Comparison of ENCODE assay signal across 26 mouse cellular contexts in genomic region chr17:4765723-4766122, GRCm38 (mm10).
"Had no signal": no experiment of that assay in that cellular context is flagged by ENCODE, and none has a peak within 500 bp of the region (broad histone marks: within the 10 kb centered on the region; RNA-seq: fewer than 3 reads in every experiment).

No protein-coding gene starts in this region.

- H3K4me1 ChIP-seq: heart, embryonic 13.5 days; heart, embryonic 15.5 days; hindbrain, embryonic 12.5 days; intestine, embryonic 15.5 days; limb, embryonic 10.5 days had no signal

- H3K9me3 ChIP-seq: heart, embryonic 13.5 days; heart, embryonic 15.5 days; hindbrain, embryonic 12.5 days; intestine, embryonic 15.5 days; limb, embryonic 10.5 days had no signal

- H3K9ac ChIP-seq: heart, embryonic 13.5 days; heart, embryonic 15.5 days; hindbrain, embryonic 12.5 days; hindbrain, embryonic 14.5 days; intestine, embryonic 15.5 days; limb, embryonic 12.5 days had no signal

- DNase-seq: gastrocnemius, adult 2 months; gastrocnemius, postnatal 10 days; gastrocnemius, postnatal 25 days; heart, adult 2 months; heart, postnatal 14 days; heart, postnatal 36 days; kidney, adult 18-20 months; kidney, adult 8-10 months; kidney, postnatal 10 days; kidney, postnatal 25 days; kidney, postnatal 4 days; liver had no signal

- H3K4me3 ChIP-seq: gastrocnemius, adult 2 months; heart, adult 2 months; heart, embryonic 13.5 days; heart, embryonic 15.5 days; hindbrain, embryonic 10.5 days; hindbrain, embryonic 12.5 days; intestine, embryonic 15.5 days; layer of hippocampus, adult 2 months; left cerebral cortex, adult 2 months; limb, embryonic 10.5 days; limb, embryonic 12.5 days had no signal

- H3K27me3 ChIP-seq: heart, embryonic 13.5 days; heart, embryonic 15.5 days; hindbrain, embryonic 12.5 days; intestine, embryonic 15.5 days; limb, embryonic 12.5 days had no signal

- H3K36me3 ChIP-seq: heart, embryonic 13.5 days; heart, embryonic 15.5 days; hindbrain, embryonic 10.5 days; hindbrain, embryonic 12.5 days; intestine, embryonic 15.5 days; limb, embryonic 10.5 days; limb, embryonic 12.5 days had no signal

- H3K4me2 ChIP-seq: heart, embryonic 11.5 days; heart, embryonic 13.5 days; heart, embryonic 15.5 days; hindbrain, embryonic 12.5 days; hindbrain, embryonic 14.5 days; intestine, embryonic 15.5 days; limb, embryonic 12.5 days had no signal

- H3K27ac ChIP-seq: gastrocnemius, adult 2 months; heart, adult 2 months; heart, embryonic 13.5 days; heart, embryonic 15.5 days; hindbrain, embryonic 10.5 days; hindbrain, embryonic 12.5 days; hindbrain, embryonic 14.5 days; intestine, embryonic 15.5 days; layer of hippocampus, adult 2 months; left cerebral cortex, adult 2 months; limb, embryonic 10.5 days; limb, embryonic 12.5 days had no signal

- ATAC-seq: hindbrain, embryonic 16.5 days; inflammation-experienced regulatory T-cells, adult 6 months; intestine, embryonic 15.5 days; intestine, postnatal 0 days had no signal
